Mouse (Mus musculus): ENCODE measurements around the gene Cops2.

DNA sequence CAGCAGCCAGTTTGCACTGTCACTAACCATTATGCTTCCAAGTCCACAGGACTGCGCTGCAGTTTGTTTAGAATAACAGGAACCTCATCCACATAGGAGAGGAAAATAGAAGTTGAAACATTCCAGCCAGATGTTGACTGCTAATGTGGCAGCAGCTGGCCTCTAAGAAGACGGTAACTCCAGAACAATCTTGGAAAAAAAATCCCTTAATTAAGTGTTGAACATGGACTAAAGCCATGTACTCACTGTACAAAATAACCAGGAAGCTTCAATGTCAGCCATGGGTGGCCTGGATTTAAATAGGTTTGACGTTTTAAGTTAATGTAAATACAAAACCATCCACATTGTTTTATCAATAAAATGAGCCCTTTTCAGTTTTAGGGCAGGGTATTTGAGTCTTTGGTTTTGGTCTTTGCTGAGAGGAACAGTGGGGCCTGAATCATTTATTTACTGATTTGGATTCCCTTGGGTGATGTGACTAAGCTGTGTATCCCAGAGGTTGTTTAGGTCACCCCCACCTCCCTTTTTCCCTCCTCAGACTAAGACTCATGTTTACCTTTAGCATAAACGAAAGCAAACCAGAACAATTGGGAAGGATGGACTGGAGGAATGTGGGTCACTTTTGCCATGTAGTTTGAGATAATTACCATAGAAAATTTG lies 47.6 kb upstream of the Cops2 start:
- TF ChIP-seq CTCF (IDR thresholded peaks at IDR 0.05; ENCODE audit: low read depth) (no peak), EP300 (IDR thresholded peaks at IDR 0.05; ENCODE audit: low read depth) (no peak)
